Mouse (Mus musculus) bone marrow, adult 2 months (tissue): ENCODE measurements around the gene Mcrip1. TPM values are rescaled to one million over a fixed set of nuclear protein-coding genes. Genes with fewer than 3 reads are reported as not detected.
A peak's percentile ranks its signal among the peaks of the same experiment; 100 is the strongest.

ENCODE experiments used
- H3K27ac ChIP-seq: fragments of 200-500 bp; 2 replicates; pipeline ENCODE4 v1.5.1; 2012; ENCODE audit warnings: low read depth, mild to moderate bottlenecking, control low read depth, inconsistent platforms, low read length; ENCODE audit not compliant: control insufficient read depth, poor library complexity, insufficient read depth
- H3K4me1 ChIP-seq: fragments of 200-500 bp; 2 replicates; pipeline ENCODE4 v1.6.1; 2011; ENCODE audit warnings: low read length; ENCODE audit not compliant: control insufficient read depth, insufficient read depth
- H3K4me3 ChIP-seq: fragments of 200-500 bp; replicated peaks from 2 replicates; pipeline ENCODE3; 2011; ENCODE audit warnings: mild to moderate bottlenecking, low read depth, low read length, control low read depth; ENCODE audit not compliant: control insufficient read depth
- CTCF ChIP-seq: fragments of 200-500 bp; IDR thresholded peaks from 2 replicates; pipeline ENCODE4 v1.5.1; 2011; ENCODE audit warnings: low read length, control low read depth; ENCODE audit not compliant: control insufficient read depth, insufficient read depth
- POLR2A ChIP-seq: fragments of 200-500 bp; IDR thresholded peaks from 2 replicates; pipeline ENCODE4 v1.6.1; 2011; ENCODE audit warnings: low read depth, mild to moderate bottlenecking, control low read depth, low read length, borderline replicate concordance; ENCODE audit not compliant: control insufficient read depth
- WGBS: fragments of 180-500 bp; shearing (Covaris S2); methylation state at CpG from one replicate; pipeline ENCODE4 v1.1.7; 2018; 5-methylcytosine and 5-hydroxymethylcytosine counted together
- polyA plus RNA-seq: library from polyadenylated mRNA; stranded (reverse); fragments of >200 nt; gene quantifications from 2 replicates; pipeline ENCODE4 v1.2.4, GENCODE M21; 2011; ENCODE audit warnings: low replicate concordance; ENCODE audit not compliant: missing spikeins, insufficient read depth, insufficient read length

Gene Mcrip1
- polyA plus RNA-seq, 1 experiment, result 86.5 TPM

DNA sequence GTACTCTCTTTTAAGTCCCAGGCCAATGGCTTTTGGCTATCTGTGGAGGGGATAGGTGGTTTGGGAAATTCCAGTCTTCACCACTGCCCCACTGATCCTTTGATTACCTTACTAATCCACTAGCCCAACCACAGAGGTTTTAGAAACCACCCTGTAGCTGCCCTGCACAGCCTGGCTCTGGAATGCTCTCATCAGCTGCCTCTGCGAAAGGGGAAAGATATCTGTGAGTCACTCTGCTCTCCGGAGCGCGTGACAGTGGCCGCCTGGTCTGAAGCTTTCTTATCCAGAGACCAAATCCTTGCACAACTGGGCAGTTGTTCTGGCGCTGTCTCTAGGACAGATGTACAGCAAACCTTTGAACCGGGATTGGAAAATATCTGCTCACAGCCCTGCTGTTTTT, 5.3 kb upstream of the Mcrip1 start:
- no peak overlapping the region for H3K4me3 ChIP-seq
- TF ChIP-seq POLR2A (no peak), CTCF (no peak)
- H3K27ac ChIP-seq, result no peak overlapping the region
- peaks cover 3% of the 10 kb centered on the region for H3K4me1 ChIP-seq
- WGBS, result 76% methylated on average over 7 of the region's 7 CpGs

DNA sequence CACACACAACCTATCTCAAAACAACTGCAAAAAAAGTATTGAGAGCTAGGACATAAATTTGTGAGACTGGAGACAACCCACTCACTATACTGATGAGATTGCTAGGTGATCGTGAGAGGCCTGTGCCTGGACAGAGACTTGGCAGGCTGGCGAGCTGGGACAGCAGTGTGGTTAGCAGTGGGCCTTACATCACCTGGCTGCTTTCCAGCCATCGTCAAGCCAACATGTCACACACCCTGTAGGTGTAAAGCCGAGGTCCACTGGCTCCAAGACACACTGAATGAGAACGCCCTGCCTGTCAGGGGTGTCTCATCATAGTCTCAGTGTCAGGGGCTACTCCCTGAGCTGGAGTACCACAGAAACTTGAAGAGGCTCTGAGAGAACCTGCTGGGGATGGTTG, 3.2 kb upstream of the Mcrip1 start:
- Histone ChIP-seq H3K4me3 (no peak overlapping the region), H3K27ac (no peak overlapping the region), H3K4me1 (peaks cover 4% of the 10 kb centered on the region)
- no peak for TF ChIP-seq POLR2A
- no peak for TF ChIP-seq CTCF
- 61% methylated on average over 5 of the region's 5 CpGs for WGBS

GRCm38 (mm10) chr11:120550810-120551440, 1.4 kb upstream of the Mcrip1 start, which contains the start of gene Ppp1r27:
Gene Ppp1r27 (minus strand): TSS chr11:120551132.
- peak within 1 kb of the TSS; percentile 80 for H3K4me3 ChIP-seq
- H3K4me1 ChIP-seq, result peaks cover 4% of the 10 kb centered on the region
- WGBS, result 93% methylated on average over 28 of the region's 28 CpGs
- H3K27ac ChIP-seq, result peak within 1 kb of the TSS; percentile 91
- TF ChIP-seq CTCF, result no peak
- TF ChIP-seq POLR2A, result no peak

- Histone ChIP-seq H3K4me1 (peaks cover 4% of the 10 kb centered on the region), H3K27ac (peak overlapping the region; percentile 91), H3K4me3 (peak overlapping the region; percentile 80)
- TF ChIP-seq POLR2A (no peak), CTCF (no peak)
- WGBS, result 57% methylated on average over 11 of the region's 11 CpGs
Observed at GRCm38 (mm10) chr11:120549986-120550809, 671 bp upstream of the Mcrip1 start.

DNA sequence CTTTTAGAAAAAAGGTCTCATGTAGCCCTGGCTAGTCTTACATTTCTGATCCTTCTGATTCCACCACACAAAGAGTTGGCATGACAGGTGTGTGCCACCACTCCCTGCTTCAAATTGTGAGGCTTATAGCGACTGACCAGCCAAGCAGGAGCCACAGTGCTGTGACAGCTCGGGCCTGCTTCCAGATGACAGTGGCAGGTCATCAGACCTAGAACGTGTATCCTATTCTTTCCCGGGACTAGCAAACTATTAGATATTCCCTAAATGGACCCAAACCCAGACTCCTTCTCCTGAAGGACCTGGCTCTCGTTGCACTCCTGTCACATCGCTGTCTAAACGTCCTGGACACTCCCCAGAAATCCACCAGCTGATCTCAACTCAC, 750 bp downstream of the Mcrip1 start:
- TF ChIP-seq POLR2A (no peak), CTCF (no peak)
- Histone ChIP-seq H3K4me3 (peak overlapping the region; percentile 81), H3K4me1 (peaks cover 4% of the 10 kb centered on the region), H3K27ac (peak overlapping the region; percentile 91)
- WGBS, result 7% methylated on average over 7 of the region's 7 CpGs

GRCm38 (mm10) chr11:120548214-120548613, 1.3 kb downstream of the Mcrip1 start:
- Histone ChIP-seq H3K27ac (no peak overlapping the region), H3K4me1 (peaks cover 4% of the 10 kb centered on the region), H3K4me3 (no peak overlapping the region)
- 68% methylated on average over 3 of the region's 3 CpGs for WGBS
- no peak for TF ChIP-seq POLR2A
- no peak for TF ChIP-seq CTCF

- H3K4me1 ChIP-seq, result peaks cover 4% of the 10 kb centered on the region
- WGBS, result 39% methylated on average over 2 of the region's 2 CpGs
- TF ChIP-seq POLR2A, result no peak
- TF ChIP-seq CTCF, result no peak
- H3K27ac ChIP-seq, result no peak overlapping the region
- H3K4me3 ChIP-seq, result no peak overlapping the region
Observed at GRCm38 (mm10) chr11:120547469-120547868, 2.1 kb downstream of the Mcrip1 start.

DNA sequence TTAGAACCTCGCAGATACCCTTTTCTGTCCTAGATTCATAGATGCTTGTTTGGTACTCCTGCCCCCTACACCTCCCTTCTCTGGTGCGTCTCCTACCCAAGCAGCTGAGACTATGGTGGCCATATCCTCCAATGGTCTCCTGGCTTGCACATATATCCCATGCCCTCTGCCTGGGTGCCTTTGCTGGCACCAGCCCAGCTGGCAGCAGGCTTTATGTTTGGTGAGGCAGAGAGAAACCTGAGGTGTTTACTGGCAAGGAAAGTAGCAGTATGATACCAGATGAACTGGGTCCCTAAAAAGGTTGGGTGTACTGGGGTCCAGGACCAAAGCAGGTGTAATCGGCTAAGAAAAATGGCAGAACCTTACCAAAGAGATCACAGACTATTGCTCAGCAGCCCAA, 3.6 kb downstream of the Mcrip1 start:
- TF ChIP-seq POLR2A (no peak), CTCF (no peak)
- 89% methylated on average over 3 of the region's 3 CpGs for WGBS
- H3K4me1 ChIP-seq, result peaks cover 4% of the 10 kb centered on the region

DNA sequence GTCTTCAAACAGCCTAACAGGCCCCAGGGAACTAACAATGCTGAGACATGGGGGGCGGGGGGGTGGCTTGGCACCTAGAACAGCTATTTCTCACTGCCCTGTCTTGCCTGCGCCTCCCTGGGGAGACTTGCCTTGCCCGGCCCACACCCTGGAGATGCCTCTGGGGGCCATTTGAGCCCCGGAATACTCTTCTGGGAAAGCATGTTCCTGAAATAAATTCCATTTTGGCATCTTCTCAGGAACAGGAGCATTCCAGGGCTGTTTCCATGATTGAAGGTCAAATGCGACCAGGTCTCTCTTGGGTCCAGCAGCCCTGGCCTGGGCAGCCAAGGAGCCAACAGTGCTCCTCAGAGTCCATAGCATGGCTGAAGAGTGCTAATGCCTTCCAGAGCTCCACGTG, 7.2 kb downstream of the Mcrip1 start:
- TF ChIP-seq CTCF (no peak), POLR2A (no peak)
- H3K27ac ChIP-seq, result no peak overlapping the region
- no peak overlapping the region for H3K4me3 ChIP-seq
- H3K4me1 ChIP-seq, result peaks cover 2% of the 10 kb centered on the region
- WGBS, result 83% methylated on average over 6 of the region's 6 CpGs

More for the DNA sequence above, 3.6 kb downstream of the Mcrip1 start:
- Histone ChIP-seq H3K27ac (no peak overlapping the region), H3K4me3 (no peak overlapping the region)
